Mouse (Mus musculus) hindbrain, embryonic 15.5 days (tissue): ENCODE results near the gene Adgrd1. TPM values are rescaled to one million over a fixed set of nuclear protein-coding genes. Genes with fewer than 3 reads are reported as not detected.

Experiments used
- ATAC-seq: fragments of 200-750 bp; cut with Nextera tagmentation; 2 replicates; pipeline ENCODE4 v1.8.0; 2017; ENCODE audit warnings: low read depth, moderate number of reproducible peaks, moderate TSS enrichment; ENCODE audit not compliant: low FRiP score
- H3K27ac ChIP-seq: fragments of 300-500 bp; sonication (generic); replicated peaks from 2 replicates; pipeline ENCODE4 v1.5.1; 2015; ENCODE audit warnings: mild to moderate bottlenecking, inconsistent platforms
- H3K27me3 ChIP-seq: fragments of 300-500 bp; sonication (generic); 2 replicates; pipeline ENCODE4 v1.6.1; 2015; ENCODE audit warnings: control low read depth, inconsistent platforms
- H3K36me3 ChIP-seq: fragments of 300-500 bp; sonication (generic); 2 replicates; pipeline ENCODE4 v1.6.1; 2015; ENCODE audit warnings: control low read depth, inconsistent platforms
- H3K4me1 ChIP-seq: fragments of 300-500 bp; sonication (generic); replicated peaks from 2 replicates; pipeline ENCODE4 v1.6.1; 2015; ENCODE audit warnings: control low read depth, inconsistent platforms
- H3K4me2 ChIP-seq: fragments of 300-500 bp; sonication (generic); 2 replicates; pipeline ENCODE4 v1.6.1; 2015; ENCODE audit warnings: moderate library complexity, mild to moderate bottlenecking, inconsistent platforms
- H3K4me3 ChIP-seq: fragments of 300-500 bp; sonication (generic); 2 replicates; pipeline ENCODE4 v1.5.1; 2015; ENCODE audit warnings: mild to moderate bottlenecking, inconsistent platforms
- H3K9ac ChIP-seq: fragments of 300-500 bp; sonication (generic); 2 replicates; pipeline ENCODE4 v1.6.1; 2015; ENCODE audit warnings: inconsistent platforms
- H3K9me3 ChIP-seq: fragments of 300-500 bp; sonication (generic); 2 replicates; pipeline ENCODE4 v1.6.1; 2016; ENCODE audit warnings: control low read depth, inconsistent platforms
- WGBS: fragments of 180-500 bp; shearing (Covaris S2); methylation state at CpG from one replicate; pipeline ENCODE4 v1.1.7; 2015; 5-methylcytosine and 5-hydroxymethylcytosine counted together
- polyA plus RNA-seq: library from polyadenylated mRNA; unstranded; fragments of >200 nt; fragmentation: Nextera tagmentation; extraction: Ambion mirVana; gene quantifications from 2 replicates; pipeline ENCODE4 v1.2.1, GENCODE M21; 2015

The Adgrd1 gene
- polyA plus RNA-seq, 1 experiment from 2014 or later: 0.18 TPM

- Histone ChIP-seq H3K4me3 (no peak overlapping the region), H3K9me3 (no peaks in the 10 kb centered on the region), H3K4me1 (0 out of 2 replicates have a peak, but pooled peaks cover 13% of the 10 kb centered on the region), H3K27me3 (no peaks in the 10 kb centered on the region), H3K27ac (no peak overlapping the region), H3K36me3 (no peaks in the 10 kb centered on the region), H3K4me2 (no peak overlapping the region), H3K9ac (no peak overlapping the region)
- no peak for ATAC-seq
- 89% methylated on average over 10 of the region's 10 CpGs for WGBS
Observed at GRCm38 (mm10) chr5:129164911-129165584, 68.5 kb downstream of the Adgrd1 start.

DNA sequence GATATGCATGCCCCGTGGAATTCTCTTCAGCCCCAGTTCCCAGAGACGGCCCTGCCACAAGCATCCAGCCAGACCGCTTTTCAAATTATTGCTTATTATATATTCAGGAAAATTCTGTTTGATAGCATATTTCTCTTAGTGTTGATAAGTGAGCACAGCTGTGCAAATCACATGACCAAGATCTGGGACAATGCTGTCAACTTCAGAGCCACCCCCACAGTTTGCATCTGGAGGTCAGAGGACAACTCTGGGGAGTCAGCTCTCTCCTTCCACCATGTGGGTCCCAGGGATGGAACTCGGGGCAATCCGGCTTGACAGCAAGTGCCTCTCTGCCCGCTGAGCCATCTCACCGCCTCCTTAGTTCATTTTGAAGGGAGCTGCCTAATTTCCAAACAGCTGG is 69.0 kb downstream of the Adgrd1 start:
- H3K9me3 ChIP-seq: no peaks in the 10 kb centered on the region
- H3K36me3 ChIP-seq: no peaks in the 10 kb centered on the region
- no peak for ATAC-seq
- H3K4me1 ChIP-seq: 0 out of 2 replicates have a peak, but pooled peaks cover 8% of the 10 kb centered on the region
- H3K27ac ChIP-seq: no peak overlapping the region
- no peak overlapping the region for H3K9ac ChIP-seq
- no peak overlapping the region for H3K4me3 ChIP-seq
- no peaks in the 10 kb centered on the region for H3K27me3 ChIP-seq
- no peak overlapping the region for H3K4me2 ChIP-seq
- WGBS: 72% methylated on average over 7 of the region's 7 CpGs

DNA sequence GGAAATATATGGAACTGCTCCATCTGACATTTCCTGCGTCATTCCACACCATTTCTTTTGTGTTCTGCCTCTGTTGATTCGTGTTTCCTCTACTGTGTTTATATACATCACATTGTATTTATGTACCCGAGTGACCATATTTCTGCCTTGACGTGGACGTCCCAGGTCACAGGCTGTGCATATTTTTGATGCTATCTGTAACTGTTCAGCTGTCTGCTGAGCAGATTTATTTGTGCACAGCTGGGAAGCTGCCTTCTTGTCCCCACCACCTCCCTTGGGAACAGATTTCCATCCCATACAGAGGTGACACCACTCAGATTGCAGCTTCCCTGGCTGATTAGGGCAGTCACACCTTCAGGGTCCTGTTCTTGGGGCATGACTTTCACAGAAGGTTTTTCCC is 72.5 kb downstream of the Adgrd1 start:
- Histone ChIP-seq H3K4me1 (0 out of 2 replicates have a peak, but pooled peaks cover 8% of the 10 kb centered on the region), H3K9me3 (no peaks in the 10 kb centered on the region), H3K27ac (no peak overlapping the region), H3K4me2 (no peak overlapping the region), H3K4me3 (no peak overlapping the region), H3K9ac (no peak overlapping the region), H3K36me3 (no peaks in the 10 kb centered on the region), H3K27me3 (no peaks in the 10 kb centered on the region)
- WGBS: 49% methylated on average over 5 of the region's 5 CpGs
- ATAC-seq: no peak

GRCm38 (mm10) chr5:129169567-129169966 is 73.0 kb downstream of the Adgrd1 start:
- Histone ChIP-seq H3K9ac (no peak overlapping the region), H3K36me3 (no peaks in the 10 kb centered on the region), H3K27ac (no peak overlapping the region), H3K9me3 (no peaks in the 10 kb centered on the region), H3K4me1 (0 out of 2 replicates have a peak, but pooled peaks cover 8% of the 10 kb centered on the region), H3K27me3 (no peaks in the 10 kb centered on the region), H3K4me2 (no peak overlapping the region), H3K4me3 (no peak overlapping the region)
- 0 out of 2 replicates have a peak, but pooled peaks have one; percentile 23 for ATAC-seq
- 12% methylated on average over 4 of the region's 4 CpGs for WGBS

DNA sequence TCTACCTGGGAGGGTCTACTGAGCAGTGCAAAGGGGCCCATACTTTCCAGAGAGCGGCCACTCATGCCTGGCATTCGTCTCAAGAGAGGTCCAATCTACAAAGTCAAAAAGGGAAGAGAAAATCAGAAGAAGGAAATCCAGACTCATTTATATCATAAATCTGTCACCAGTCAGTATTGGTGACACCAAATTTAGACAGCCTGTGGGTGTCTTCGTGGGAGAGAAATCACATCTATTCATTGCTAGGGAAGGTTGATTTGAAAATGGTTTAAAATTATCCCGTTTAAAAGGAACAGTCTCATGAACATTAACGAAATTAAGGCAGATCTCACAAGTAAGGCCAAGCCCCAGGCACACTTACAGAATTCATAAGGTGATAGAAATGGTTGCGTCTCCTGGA is 76.0 kb downstream of the Adgrd1 start:
- no peak for ATAC-seq
- H3K4me2 ChIP-seq: no peak overlapping the region
- H3K36me3 ChIP-seq: no peaks in the 10 kb centered on the region
- H3K27me3 ChIP-seq: no peaks in the 10 kb centered on the region
- 93% methylated on average over 6 of the region's 6 CpGs for WGBS
- H3K4me3 ChIP-seq: no peak overlapping the region
- H3K27ac ChIP-seq: no peak overlapping the region
- H3K9ac ChIP-seq: no peak overlapping the region
- H3K4me1 ChIP-seq: 0 out of 2 replicates have a peak, but pooled peaks cover 8% of the 10 kb centered on the region
- no peaks in the 10 kb centered on the region for H3K9me3 ChIP-seq

- Histone ChIP-seq H3K9me3 (no peaks in the 10 kb centered on the region), H3K4me3 (no peak overlapping the region), H3K36me3 (no peaks in the 10 kb centered on the region), H3K27ac (no peak overlapping the region), H3K27me3 (peaks cover 2% of the 10 kb centered on the region; the same call in 1 of the 2 replicates), H3K9ac (no peak overlapping the region), H3K4me1 (no peaks in the 10 kb centered on the region), H3K4me2 (no peak overlapping the region)
- no peak for ATAC-seq
- 21% methylated on average over 3 of the region's 3 CpGs for WGBS
Observed at GRCm38 (mm10) chr5:129175925-129176324, 79.4 kb downstream of the Adgrd1 start.

DNA sequence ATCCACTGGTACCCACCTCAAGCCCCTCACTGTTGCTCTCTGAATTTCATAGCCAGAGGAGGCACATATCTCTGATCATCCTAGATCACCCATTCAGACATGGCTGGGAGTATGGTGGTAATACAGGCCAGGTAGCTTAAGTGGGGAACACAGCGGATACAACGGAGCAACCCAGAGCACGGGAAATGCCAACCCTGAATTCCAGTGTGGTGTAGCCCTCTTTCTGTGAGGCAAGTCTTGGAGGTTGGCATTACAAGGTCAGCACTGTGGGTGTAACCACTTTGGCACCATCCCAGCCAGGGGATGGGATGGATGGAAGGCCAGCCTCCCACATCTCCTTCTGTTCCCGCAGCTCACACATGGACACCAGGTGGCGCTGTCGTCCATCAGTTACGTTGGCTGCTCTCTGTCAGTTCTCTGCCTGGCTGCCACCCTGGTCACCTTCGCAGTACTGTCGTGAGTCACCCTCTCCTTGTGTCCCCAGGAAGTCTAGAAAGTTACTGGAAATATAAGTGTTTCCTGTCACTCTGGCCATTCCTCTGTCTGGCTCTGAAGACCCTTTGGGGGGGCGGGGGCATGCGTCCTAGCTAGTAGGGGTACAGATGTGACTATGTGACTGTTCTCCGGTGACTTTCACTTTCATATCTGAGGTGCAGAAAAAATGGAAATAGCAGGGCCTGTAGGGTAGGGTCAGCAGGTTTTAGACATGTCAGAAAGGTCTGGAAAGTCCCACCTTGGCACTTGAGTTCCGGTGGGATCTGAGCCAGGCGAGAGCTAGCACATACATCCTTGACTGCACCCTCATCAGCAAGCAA is 81.4 kb downstream of the Adgrd1 start:
- ATAC-seq: peak; percentile 59; the same call in 1 of the 2 replicates
- Histone ChIP-seq H3K27me3 (peaks cover 2% of the 10 kb centered on the region; the same call in 1 of the 2 replicates), H3K4me2 (no peak overlapping the region)

DNA sequence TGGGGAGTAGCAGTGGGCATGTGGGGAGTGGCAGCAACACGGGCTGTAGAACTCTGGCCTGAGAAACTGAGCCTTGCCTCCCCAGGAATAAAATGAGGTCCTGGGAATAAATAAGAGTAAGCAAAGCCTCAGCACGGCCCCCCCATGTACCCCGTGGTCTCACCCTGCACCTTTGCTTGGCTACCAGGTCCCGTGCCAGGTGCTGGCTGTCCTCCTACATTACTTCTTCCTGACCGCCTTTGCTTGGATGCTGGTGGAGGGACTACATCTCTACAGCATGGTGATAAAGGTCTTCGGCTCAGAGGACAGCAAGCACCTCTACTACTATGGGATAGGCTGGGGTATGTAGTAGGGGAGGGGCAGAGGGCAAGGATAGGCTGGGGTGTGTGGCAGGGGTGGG is 82.8 kb downstream of the Adgrd1 start:
- peaks cover 2% of the 10 kb centered on the region; the same call in 1 of the 2 replicates for H3K27me3 ChIP-seq
- ATAC-seq: no peak
- no peak overlapping the region for H3K4me2 ChIP-seq
- H3K4me3 ChIP-seq: no peak overlapping the region
- no peak overlapping the region for H3K27ac ChIP-seq
- H3K36me3 ChIP-seq: no peaks in the 10 kb centered on the region
- no peaks in the 10 kb centered on the region for H3K9me3 ChIP-seq
- H3K4me1 ChIP-seq: peaks cover 10% of the 10 kb centered on the region
- no peak overlapping the region for H3K9ac ChIP-seq
- WGBS: 88% methylated on average over 6 of the region's 6 CpGs

More for the DNA sequence above, 81.4 kb downstream of the Adgrd1 start:
- Histone ChIP-seq H3K4me3 (no peak overlapping the region), H3K9ac (no peak overlapping the region), H3K27ac (no peak overlapping the region), H3K4me1 (0 out of 2 replicates have a peak, but pooled peaks cover 3% of the 10 kb centered on the region), H3K36me3 (no peaks in the 10 kb centered on the region), H3K9me3 (no peaks in the 10 kb centered on the region)
- 50% methylated on average over 14 of the region's 14 CpGs for WGBS

DNA sequence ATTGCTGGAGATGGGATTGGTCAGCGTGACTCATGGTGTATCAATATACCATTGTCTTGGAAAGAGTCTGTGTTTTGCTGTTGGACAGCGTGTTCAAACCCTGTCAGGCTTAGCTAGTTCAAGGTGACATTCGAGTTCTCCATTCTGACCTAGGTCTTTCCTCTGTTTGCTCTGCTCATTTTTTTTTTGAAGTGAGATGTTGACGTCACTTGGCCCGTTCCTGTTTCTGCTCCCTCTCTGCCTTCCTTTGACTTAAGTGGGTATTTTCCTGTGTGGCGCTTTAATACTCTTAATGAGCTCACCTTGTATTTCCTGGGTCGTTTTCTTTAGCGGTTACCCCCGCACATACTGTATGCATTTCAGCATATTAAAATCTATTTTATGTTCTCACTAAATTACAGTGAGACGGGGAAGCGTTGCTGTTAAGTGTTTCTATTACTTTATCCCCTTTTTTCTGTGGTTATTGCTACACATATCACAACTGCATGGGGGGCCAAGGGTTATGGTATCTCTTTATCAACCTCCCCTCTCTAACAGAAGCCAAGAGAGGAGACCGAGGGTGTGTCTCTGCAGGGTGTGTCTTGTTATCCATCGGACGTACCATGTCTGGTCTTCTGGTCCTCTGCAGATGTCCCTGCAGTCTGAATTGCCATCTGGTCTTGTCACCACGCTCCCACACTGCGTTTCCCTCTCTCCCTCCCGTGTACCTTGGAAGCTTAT is 83.6 kb downstream of the Adgrd1 start:
- Histone ChIP-seq H3K4me1 (peaks cover 10% of the 10 kb centered on the region), H3K27ac (no peak overlapping the region), H3K27me3 (peaks cover 2% of the 10 kb centered on the region; the same call in 1 of the 2 replicates), H3K4me3 (no peak overlapping the region), H3K9me3 (no peaks in the 10 kb centered on the region), H3K9ac (no peak overlapping the region), H3K4me2 (no peak overlapping the region), H3K36me3 (no peaks in the 10 kb centered on the region)
- ATAC-seq: no peak
- 82% methylated on average over 17 of the region's 17 CpGs for WGBS

DNA sequence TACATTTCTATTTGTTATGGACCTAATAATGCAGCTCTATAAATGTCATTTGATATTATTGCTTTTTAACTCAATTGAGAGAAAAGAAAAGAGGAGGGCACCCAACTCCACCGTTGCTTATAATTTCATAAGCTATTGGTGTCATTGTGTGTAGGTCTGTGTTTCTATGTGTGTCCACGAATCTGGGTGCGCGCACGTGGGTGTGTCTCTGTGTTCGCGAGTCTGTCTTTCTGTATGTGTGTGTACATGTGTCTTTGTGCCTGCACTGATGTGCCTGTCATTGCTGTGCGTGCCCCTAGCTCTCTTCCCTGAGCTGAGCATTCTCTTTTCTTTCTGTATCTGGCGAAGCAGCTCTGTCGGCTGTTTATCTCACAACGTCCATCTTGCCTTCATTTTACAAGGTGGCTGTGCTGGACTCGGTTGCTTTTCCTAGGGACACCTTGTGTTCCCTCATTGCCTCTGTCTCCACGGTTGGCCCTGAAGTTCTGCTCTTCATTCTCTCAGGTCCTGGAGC is 84.2 kb downstream of the Adgrd1 start:
- no peaks in the 10 kb centered on the region for H3K36me3 ChIP-seq
- H3K4me2 ChIP-seq: no peak overlapping the region
- peaks cover 10% of the 10 kb centered on the region for H3K4me1 ChIP-seq
- H3K9ac ChIP-seq: no peak overlapping the region
- H3K9me3 ChIP-seq: no peaks in the 10 kb centered on the region
- H3K4me3 ChIP-seq: no peak overlapping the region
- WGBS: 87% methylated on average over 13 of the region's 13 CpGs
- no peak for ATAC-seq
- H3K27me3 ChIP-seq: peaks cover 2% of the 10 kb centered on the region; the same call in 1 of the 2 replicates
- H3K27ac ChIP-seq: no peak overlapping the region

DNA sequence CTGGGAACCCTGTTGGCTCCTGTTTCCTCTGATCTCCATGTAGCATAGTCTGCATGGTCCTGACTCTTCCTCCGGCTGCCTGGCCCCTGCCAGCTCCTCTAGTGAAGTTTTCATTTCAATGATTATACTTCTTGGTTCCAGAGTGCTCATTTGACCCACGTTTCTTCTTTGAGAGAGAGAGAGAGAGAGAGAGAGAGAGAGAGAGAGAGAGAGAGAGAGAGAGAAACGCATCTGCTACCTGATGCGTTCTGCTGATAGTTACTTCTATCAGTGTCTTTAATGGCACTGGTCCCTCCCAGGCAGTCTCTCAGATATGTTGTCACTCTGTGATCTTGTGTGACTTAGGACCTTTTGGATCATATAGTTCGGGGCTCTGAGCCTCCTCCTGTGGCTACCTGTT is 84.9 kb downstream of the Adgrd1 start:
- Histone ChIP-seq H3K27ac (no peak overlapping the region), H3K36me3 (no peaks in the 10 kb centered on the region), H3K27me3 (peaks cover 2% of the 10 kb centered on the region; the same call in 1 of the 2 replicates), H3K4me2 (no peak overlapping the region), H3K9me3 (no peaks in the 10 kb centered on the region), H3K9ac (no peak overlapping the region), H3K4me1 (peaks cover 10% of the 10 kb centered on the region), H3K4me3 (no peak overlapping the region)
- ATAC-seq: no peak
- 75% methylated on average over 5 of the region's 5 CpGs for WGBS
